Mouse (Mus musculus): Measurements from ENCODE around the gene Pwp1.
"Not testable (repeated sequence)": the region's sequence is repeated elsewhere in the genome, so short reads cannot be mapped to it uniquely, and the experiment has no call there.

Gene Pwp1

GRCm38 (mm10) chr10:85829085-85829853 lies at the start of gene Pwp1:
Pwp1 (plus strand) TSS chr10:85829494.
- peak; percentile 20 for DNase-seq (ENCODE audit: low spot score)

DNA sequence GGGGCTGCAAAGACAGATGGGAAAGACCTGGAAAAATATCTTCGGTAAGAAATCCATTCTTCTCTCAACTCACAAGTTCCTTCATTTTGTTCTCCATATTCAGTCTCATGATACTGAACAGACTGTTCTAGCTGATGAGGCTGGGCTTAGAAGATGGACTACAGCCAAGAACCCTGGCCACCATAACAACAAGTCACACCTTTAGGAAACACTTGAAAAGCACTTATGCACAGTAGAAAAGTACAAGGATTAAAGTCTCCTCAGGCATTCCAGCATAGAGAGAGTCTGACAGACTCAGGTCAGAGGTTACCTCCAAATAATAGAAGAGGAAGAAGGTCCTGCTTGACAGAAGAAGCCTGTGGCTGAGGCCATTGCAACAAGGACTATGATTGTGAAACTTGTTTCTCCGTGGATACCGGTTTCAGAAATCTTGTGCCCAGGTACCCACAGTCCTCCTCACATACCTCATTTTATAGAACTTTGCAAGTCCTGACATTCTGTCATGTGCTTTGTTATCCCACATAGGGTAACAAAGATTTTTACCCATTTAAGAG lies 7.1 kb upstream of the Pwp1 start:
- DNase-seq (ENCODE audit: low spot score) = not testable (repeated sequence)

DNA sequence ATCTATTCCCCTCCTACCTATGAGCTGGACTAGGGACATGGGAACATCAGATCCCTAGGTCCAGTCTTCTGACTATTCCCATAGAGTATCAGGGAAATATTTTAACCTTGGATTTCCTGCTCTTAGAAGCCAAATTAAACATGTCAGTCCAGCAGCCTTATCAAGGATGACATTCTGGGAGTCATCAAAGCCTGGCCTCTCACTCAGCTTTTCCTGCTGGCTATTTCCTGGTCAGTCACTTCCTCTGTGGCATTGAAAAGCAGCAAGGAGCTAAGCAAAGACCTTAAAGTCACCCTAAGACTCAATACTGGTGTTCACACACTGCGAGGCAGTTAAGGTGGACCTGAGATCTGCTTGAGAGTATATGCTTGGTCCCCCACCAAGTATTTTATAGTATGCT lies 5.5 kb upstream of the Pwp1 start:
- DNase-seq (ENCODE audit: low spot score) = not testable (repeated sequence)

DNA sequence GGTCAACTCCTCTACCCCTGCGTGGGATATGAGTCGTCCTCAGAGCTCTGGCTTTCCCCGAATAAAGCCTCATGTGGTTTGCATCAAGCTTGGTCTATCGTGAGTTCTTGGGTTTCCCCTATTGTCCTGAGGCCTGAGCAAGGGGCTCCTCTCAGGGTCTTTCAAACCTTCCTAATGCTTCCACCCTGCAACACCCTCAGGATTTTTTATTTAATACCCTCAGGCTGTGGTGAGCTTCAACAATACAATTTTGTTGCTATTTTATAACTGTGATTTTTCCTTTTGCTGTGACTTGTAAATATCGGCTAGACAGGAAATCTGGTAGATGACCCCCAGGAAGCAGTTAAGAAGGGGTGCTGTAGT lies 591 bp upstream of the Pwp1 start:
- peak; percentile 2 for DNase-seq (ENCODE audit: low spot score)

DNA sequence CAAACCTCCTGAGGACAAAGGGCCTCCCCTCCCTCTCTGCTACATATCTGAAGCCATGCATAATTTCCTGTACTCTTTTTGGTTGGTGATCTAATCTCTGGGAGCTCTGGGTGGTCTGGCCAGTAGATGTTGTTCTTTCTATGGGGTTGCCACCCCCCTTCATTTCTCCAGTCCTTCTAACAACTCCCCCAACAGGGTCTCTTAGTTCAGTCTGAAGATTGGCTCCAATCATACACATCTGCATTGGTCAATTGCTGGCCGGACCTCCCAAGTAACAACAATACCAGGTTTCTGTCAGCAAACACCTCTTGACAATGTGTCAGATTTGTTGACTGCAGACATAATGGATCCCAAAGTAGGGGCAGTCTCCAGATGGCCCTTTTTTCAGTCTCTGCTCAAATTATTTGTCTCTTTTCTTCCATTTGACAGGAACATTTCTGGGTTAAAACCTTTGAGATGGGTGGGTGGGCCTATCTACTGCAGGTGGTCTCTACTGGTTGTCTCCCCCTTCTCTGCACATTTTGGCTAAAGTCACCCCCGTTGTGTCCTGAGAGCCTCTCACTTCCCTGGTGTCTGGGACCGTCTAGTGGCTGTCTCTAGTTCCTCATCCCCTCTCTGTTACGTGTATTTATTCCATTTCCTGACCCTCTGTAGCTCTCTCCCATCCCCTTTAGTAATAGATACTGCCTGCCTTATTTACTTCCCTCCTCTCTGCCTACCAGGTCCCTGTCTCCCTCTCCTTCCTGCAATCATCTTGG lies 17.0 kb downstream of the Pwp1 start:
- no peak for DNase-seq (ENCODE audit: low spot score)

DNA sequence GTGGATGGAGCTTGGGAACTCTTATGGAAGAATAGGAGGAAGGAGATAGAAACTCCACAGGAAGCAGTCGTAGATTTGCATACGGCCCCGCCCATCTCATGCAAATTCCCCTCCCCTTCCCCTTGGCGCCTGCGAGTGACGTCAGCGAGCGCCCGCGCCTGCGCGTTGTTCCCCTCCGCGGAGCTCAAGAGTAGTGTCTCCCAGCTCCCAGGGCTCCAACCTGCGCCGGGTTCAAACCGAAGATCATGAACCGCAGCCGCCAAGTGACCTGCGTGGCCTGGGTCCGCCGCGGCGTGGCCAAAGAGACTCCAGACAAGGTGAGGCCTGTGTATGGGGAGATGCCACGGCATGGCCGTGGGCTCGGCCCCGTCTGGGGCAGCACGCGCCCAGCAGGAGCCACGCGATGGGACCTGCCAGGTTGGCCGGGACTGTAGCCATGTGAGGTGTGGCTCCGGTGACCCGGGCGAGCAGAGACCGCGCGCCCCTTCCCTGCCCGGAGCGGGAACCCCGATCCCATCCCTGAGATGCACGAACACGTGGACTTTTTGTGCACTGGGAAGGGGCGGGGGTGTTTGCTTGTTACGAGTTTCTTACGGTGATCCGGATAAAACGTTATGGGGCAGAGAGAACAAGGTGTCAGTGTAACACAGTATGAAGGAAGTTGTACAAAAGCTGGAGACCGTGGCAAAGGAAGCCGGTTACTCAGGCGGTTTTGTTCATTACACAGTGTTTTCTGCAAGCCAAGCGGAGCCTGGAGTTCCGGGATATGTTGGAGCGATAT lies 42.6 kb downstream of the Pwp1 start:
- peak; percentile 93 for DNase-seq (ENCODE audit: low spot score)

DNA sequence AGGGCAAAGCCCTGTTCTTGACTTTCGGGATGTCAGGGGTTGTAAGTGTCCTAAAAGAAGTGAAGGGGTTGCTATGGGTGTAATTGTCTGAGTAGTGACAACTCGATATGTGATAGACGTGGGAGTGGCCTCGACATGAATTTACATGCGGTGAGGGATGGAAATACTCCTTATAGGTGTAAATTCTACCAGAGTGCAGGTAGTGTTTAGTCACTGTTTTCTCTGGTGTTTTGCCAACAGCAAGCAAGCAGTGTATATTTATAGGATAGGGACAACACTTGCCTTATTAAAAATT lies 43.1 kb downstream of the Pwp1 start:
- DNase-seq (ENCODE audit: low spot score) = no peak

DNA sequence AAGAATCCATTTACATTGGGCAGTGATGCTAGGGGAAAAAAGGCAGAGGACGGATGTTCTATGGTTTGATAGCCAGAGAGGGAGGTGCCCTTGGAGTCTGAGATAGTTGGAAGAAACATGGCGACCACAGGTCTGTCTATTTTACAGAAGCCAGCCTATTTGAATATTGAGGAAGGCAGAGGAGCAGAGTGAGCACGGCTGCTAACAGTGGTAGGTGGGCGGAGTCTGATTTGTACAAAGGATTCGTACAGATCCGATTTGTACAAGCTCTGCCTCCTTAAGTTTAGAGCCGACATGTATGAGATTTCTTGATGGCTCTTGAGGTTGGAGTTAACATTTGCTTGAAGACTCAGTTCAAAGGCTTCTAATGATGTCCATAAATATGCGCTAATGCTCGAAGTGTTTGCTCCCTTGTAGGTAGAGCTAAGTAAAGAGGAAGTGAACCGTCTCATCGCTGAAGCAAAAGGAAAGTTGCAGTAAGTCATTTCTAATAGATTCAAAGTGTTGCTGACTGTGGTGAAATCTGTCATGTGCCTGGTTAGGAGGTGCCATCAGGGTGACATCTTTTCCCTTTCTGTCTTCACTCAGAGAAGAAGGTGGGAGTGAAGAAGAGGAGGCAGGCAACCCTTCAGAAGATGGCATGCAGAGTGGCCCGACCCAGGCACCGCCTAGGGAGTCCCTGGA lies 44.7 kb downstream of the Pwp1 start:
- no peak for DNase-seq (ENCODE audit: low spot score)

- no peak for DNase-seq (ENCODE audit: low spot score)
Measured at GRCm38 (mm10) chr10:85875812-85876211, 46.5 kb downstream of the Pwp1 start.

- no peak for DNase-seq (ENCODE audit: low spot score)
Measured at GRCm38 (mm10) chr10:85879886-85880486, 50.7 kb downstream of the Pwp1 start.

DNA sequence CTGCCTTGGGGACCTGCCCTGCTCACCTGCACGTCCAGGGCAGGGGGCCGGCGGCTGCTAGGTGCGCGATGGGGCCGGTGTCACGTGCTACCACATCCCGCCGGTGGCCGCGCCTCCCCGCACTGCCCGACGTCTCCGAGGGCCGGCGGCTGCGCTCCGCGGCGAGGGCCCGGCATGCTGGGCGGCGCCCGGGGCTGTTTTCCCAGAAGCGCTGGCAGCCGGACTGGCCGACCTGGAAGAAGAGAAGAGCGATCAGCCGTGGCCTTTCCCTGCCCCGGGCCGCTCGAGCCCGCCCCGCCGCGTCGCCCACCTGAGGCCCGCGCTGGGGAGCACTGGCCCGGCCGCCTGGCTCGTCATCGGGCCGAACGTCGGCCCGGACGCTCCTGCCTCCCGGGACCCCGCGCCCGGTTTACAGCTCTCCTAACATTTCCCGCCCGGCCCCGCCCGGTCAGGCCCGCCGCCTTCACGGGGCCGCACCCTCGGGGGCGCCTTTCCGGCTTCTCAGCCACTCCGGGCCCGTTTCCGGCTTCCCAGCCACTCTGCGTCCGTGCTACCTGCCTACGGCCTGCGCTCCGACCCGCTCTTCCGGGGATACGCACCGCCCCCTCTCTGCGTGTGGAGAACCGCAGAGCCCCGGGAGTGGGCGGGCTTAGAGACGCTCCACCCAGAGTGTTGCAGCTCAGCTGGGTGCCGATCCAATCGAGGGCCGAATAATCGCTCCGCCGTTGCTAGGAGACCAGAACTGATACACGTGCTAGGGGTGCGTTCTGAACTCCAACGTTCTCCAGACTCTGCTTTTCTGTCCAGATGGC lies 87.4 kb downstream of the Pwp1 start, which contains the start of gene Prdm4:
Gene Prdm4, minus strand, starts transcription at position 645 of the 812 bp plus-strand sequence.
- DNase-seq (ENCODE audit: low spot score) = peak; percentile 98

GRCm38 (mm10) chr10:85927676-85928445 lies 98.6 kb downstream of the Pwp1 start, which contains the start of gene Ascl4:
Ascl4 (plus strand) TSS chr10:85927681.
- DNase-seq (ENCODE audit: low spot score) = no peak

- peak; percentile 65 for DNase-seq (ENCODE audit: low spot score)
Measured at GRCm38 (mm10) chr10:85928499-85929207, 99.4 kb downstream of the Pwp1 start.

DNA sequence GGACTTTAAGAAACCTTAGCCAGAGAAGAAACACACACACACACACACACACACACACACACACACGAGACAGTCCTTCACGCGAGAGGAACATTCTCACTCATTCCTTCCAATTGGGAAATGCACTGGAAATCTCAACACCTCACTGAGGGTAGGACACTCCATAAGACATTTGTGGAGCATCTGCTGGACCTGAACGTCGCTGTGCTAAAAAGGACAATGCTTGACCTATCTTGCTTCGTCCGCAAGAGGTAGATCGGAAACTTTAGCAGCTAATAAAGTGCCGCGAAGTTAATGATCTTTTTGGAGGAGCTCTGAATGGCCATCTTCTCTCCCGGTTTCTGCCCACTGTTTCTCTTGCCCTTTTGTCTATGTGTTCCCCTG lies 99.9 kb downstream of the Pwp1 start:
- DNase-seq (ENCODE audit: low spot score) = no peak

- no peak for DNase-seq (ENCODE audit: low spot score)
Measured at GRCm38 (mm10) chr10:85929962-85930361, 100.7 kb downstream of the Pwp1 start.

DNA sequence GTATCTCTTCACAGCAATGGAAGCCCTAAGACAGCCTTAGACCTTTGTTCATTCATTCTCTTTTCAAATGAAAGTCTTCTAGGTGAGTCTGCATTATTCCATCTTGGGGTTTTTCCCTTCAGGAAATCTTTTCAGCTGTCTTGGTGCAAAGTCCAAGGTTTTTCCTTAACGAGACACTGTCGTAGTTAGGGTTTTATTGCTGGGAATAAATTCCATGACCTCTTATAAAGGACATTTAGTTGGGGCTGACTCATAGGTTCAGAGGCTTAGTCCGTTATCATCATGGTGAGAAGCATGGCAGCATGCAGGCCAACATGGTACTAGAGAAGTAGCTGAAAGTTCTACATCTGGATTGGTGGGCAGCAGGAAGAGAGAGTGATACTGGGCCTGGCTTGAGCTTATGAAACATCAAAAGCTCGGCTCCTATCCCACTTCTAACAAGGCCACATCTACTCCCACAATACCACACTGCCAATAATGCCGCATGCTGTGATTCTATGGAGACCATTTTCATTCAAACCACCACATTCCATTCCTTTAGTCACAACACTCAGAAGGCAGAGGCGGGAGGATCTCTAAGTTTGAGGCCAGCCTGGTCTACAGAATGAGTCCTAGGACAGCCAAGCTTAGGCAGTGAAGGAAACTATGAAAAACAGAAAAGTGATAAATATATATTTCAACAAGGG lies 107.1 kb downstream of the Pwp1 start:
- no peak for DNase-seq (ENCODE audit: low spot score)
